11 mouse cellular contexts compared by ENCODE assay signal in genomic region chr12:72694901-72695463, GRCm38 (mm10). TPM values are rescaled to one million over a fixed set of nuclear protein-coding genes. Genes with fewer than 3 reads are reported as not detected.
DNase-seq lines count a peak whose midpoint lies in the region; ATAC-seq lines count a peak whose summit lies in the region.
"Had no signal": no experiment of that assay in that cellular context is flagged by ENCODE, and none has a peak within 500 bp of the region (broad histone marks: within the 10 kb centered on the region; RNA-seq: fewer than 3 reads in every experiment).

No protein-coding gene starts in this region.

- H3K4me2 ChIP-seq in heart, embryonic 14.5 days (ENCODE audit: low read length), result peak overlapping the region; percentile 47
- H3K4me2 ChIP-seq in stomach, embryonic 15.5 days, result peak overlapping the region; percentile 33; the same call in 1 of the 2 replicates
- H3K4me2 ChIP-seq in hindbrain, embryonic 12.5 days (replicated peaks), result no peak overlapping the region
- H3K4me2 ChIP-seq: neural tube, embryonic 12.5 days had no signal

- WGBS in heart, embryonic 14.5 days, result 18% methylated on average over 9 of the region's 9 CpGs
- 28% methylated on average over 9 of the region's 9 CpGs for WGBS in stomach, embryonic 15.5 days
- 56% methylated on average over 9 of the region's 9 CpGs for WGBS in hindbrain, embryonic 12.5 days

- DNase-seq in embryo, embryonic 11 days, result peak; percentile 16
- no peak for DNase-seq in embryo, embryonic 9.5 days (ENCODE audit: extremely low spot score)
- DNase-seq in frontal cortex, postnatal 14 days (ENCODE audit: low spot score in 2 of 2), result no peak

- H3K4me3 ChIP-seq in megakaryocyte, embryonic 14.5 days (replicated peaks), result peak overlapping the region; percentile 51
- H3K4me3 ChIP-seq in heart, embryonic 14.5 days (ENCODE audit: control insufficient read depth in 1 of 2, insufficient read depth in 1 of 2, low read depth in 1 of 2, low read length in 2 of 2), result no peak overlapping the region
- H3K4me3 ChIP-seq in stomach, embryonic 15.5 days (replicated peaks), result no peak overlapping the region
- H3K4me3 ChIP-seq in hindbrain, embryonic 12.5 days, result no peak overlapping the region
- H3K4me3 ChIP-seq: neural tube, embryonic 12.5 days had no signal

- H3K36me3 ChIP-seq in megakaryocyte, embryonic 14.5 days (replicated peaks; ENCODE audit: low read length), result no peaks in the 10 kb centered on the region
- no peaks in the 10 kb centered on the region for H3K36me3 ChIP-seq in heart, embryonic 14.5 days (ENCODE audit: control insufficient read depth, insufficient read depth, low read length)
- no peaks in the 10 kb centered on the region for H3K36me3 ChIP-seq in stomach, embryonic 15.5 days
- H3K36me3 ChIP-seq in hindbrain, embryonic 12.5 days, result no peaks in the 10 kb centered on the region
- H3K36me3 ChIP-seq: G1E; neural tube, embryonic 12.5 days had no signal

- no peaks in the 10 kb centered on the region for H3K9me3 ChIP-seq in megakaryocyte, embryonic 14.5 days
- no peaks in the 10 kb centered on the region for H3K9me3 ChIP-seq in heart, embryonic 14.5 days (ENCODE audit: control insufficient read depth, low read length)
- H3K9me3 ChIP-seq in stomach, embryonic 15.5 days, result no peaks in the 10 kb centered on the region
- H3K9me3 ChIP-seq in hindbrain, embryonic 12.5 days (replicated peaks), result no peaks in the 10 kb centered on the region
- H3K9me3 ChIP-seq: G1E; neural tube, embryonic 12.5 days had no signal

- H3K9ac ChIP-seq in heart, embryonic 14.5 days (ENCODE audit: low read length), result no peak overlapping the region
- H3K9ac ChIP-seq in stomach, embryonic 15.5 days, result no peak overlapping the region
- no peak overlapping the region for H3K9ac ChIP-seq in hindbrain, embryonic 12.5 days
- H3K9ac ChIP-seq: neural tube, embryonic 12.5 days had no signal

- H3K4me1 ChIP-seq in megakaryocyte, embryonic 14.5 days, result peaks cover 4% of the 10 kb centered on the region; the same call in 1 of the 2 replicates
- H3K4me1 ChIP-seq in heart, embryonic 14.5 days (ENCODE audit: control insufficient read depth in 2 of 2, insufficient read depth in 2 of 2, low read length in 2 of 2), result no peaks in the 10 kb centered on the region; a peak in 1 of 4 replicates
- no peaks in the 10 kb centered on the region for H3K4me1 ChIP-seq in stomach, embryonic 15.5 days
- no peaks in the 10 kb centered on the region for H3K4me1 ChIP-seq in hindbrain, embryonic 12.5 days
- H3K4me1 ChIP-seq: neural tube, embryonic 12.5 days had no signal

- peaks cover 2% of the 10 kb centered on the region for H3K27me3 ChIP-seq in megakaryocyte, embryonic 14.5 days (replicated peaks)
- no peaks in the 10 kb centered on the region for H3K27me3 ChIP-seq in heart, embryonic 14.5 days (ENCODE audit: control insufficient read depth, insufficient read depth, low read length)
- H3K27me3 ChIP-seq in stomach, embryonic 15.5 days (replicated peaks), result no peaks in the 10 kb centered on the region
- H3K27me3 ChIP-seq in hindbrain, embryonic 12.5 days, result no peaks in the 10 kb centered on the region
- H3K27me3 ChIP-seq: neural tube, embryonic 12.5 days had no signal

- H3K27ac ChIP-seq in heart, embryonic 14.5 days (replicated peaks in 1 of 2; ENCODE audit: control insufficient read depth in 1 of 2, insufficient read depth in 1 of 2, low read depth in 2 of 2, low read length in 2 of 2), result no peak overlapping the region
- no peak overlapping the region for H3K27ac ChIP-seq in stomach, embryonic 15.5 days
- no peak overlapping the region for H3K27ac ChIP-seq in hindbrain, embryonic 12.5 days
- H3K27ac ChIP-seq: neural tube, embryonic 12.5 days had no signal

- ATAC-seq in megakaryocyte, adult 5-6 weeks (ENCODE audit: poor library complexity, severe bottlenecking), result no peak
- no peak for ATAC-seq in heart, embryonic 14.5 days (ENCODE audit: insufficient number of reproducible peaks, insufficient read depth, low FRiP score, low read depth)
- no peak for ATAC-seq in stomach, embryonic 15.5 days (ENCODE audit: insufficient read depth, low FRiP score, low read depth)
- no peak for ATAC-seq in hindbrain, embryonic 12.5 days (ENCODE audit: low FRiP score)

RNA-seq across cellular contexts. Expression of gene Dhrs7, which starts 30.3 kb away (rescaled TPM):
- polyA plus RNA-seq in megakaryocyte, embryonic 14.5 days (2012; ENCODE audit: insufficient read depth, low replicate concordance), result 10.5 TPM in 1 of 2 replicates, not detected in the other
- 97.7 and 99.7 TPM in 2 replicates for total RNA-seq in megakaryocyte, adult 5-6 weeks (2015)
- 167 and 179 TPM in 2 replicates for total RNA-seq in megakaryocyte, adult 5-6 weeks (2017)
- 87.0 and 96.1 TPM in 2 replicates for polyA plus RNA-seq in heart, embryonic 14.5 days (2014; fragmentation: Nextera tagmentation; extraction: Ambion mirVana)
- 56.5 and 63.7 TPM in 2 replicates for polyA plus RNA-seq in stomach, embryonic 15.5 days (2015; fragmentation: Nextera tagmentation; extraction: Ambion mirVana)
- polyA plus RNA-seq in hindbrain, embryonic 12.5 days (2016; fragmentation: Nextera tagmentation; extraction: Ambion mirVana), result 7.5 and 8.3 TPM in 2 replicates

RNA-seq across cellular contexts. Expression of gene Gm4756, which starts 45.5 kb away (rescaled TPM):
- polyA plus RNA-seq in megakaryocyte, embryonic 14.5 days (2012; ENCODE audit: insufficient read depth, low replicate concordance), result not detected in 2 replicates
- not detected in 2 replicates for total RNA-seq in megakaryocyte, adult 5-6 weeks (2015)
- not detected in 2 replicates for total RNA-seq in megakaryocyte, adult 5-6 weeks (2017)
- not detected in 2 replicates for polyA plus RNA-seq in heart, embryonic 14.5 days (2014; fragmentation: Nextera tagmentation; extraction: Ambion mirVana)
- polyA plus RNA-seq in stomach, embryonic 15.5 days (2015; fragmentation: Nextera tagmentation; extraction: Ambion mirVana), result not detected in 2 replicates
- not detected in 2 replicates for polyA plus RNA-seq in hindbrain, embryonic 12.5 days (2016; fragmentation: Nextera tagmentation; extraction: Ambion mirVana)
- total RNA-seq: layer of hippocampus, postnatal 10 days had no signal
- polyA plus RNA-seq: G1E; neural tube, embryonic 12.5 days had no signal
